Mouse (Mus musculus) adrenal gland, postnatal 4 days (tissue): ENCODE measurements at regions not wholly inside any gene's neighbourhood (a gene's known extent, or its start where the extent isn't known, plus 50 kb on each side); places are given as distances from the start of the nearest gene placed in this dataset.

Source experiments
- DNase-seq, 2 experiments: peaks; one replicate each; pipeline ENCODE4 v3.0.0; 2021 to 2022; ENCODE audit warnings: low spot score in 2 of 2, mixed read lengths in 2 of 2

- no peak for DNase-seq
Observed at GRCm38 (mm10) chr10:37473086-37473485, 334.4 kb upstream of the Marcks start.

- DNase-seq: no peak
Observed at GRCm38 (mm10) chr10:37457384-37457783, 318.7 kb upstream of the Marcks start.

- DNase-seq: no peak
Observed at GRCm38 (mm10) chr10:37449894-37450293, 311.2 kb upstream of the Marcks start.

- no peak for DNase-seq
Observed at GRCm38 (mm10) chr10:37447333-37448204, 308.8 kb upstream of the Marcks start.

- no peak for DNase-seq
Observed at GRCm38 (mm10) chr10:37439863-37440613, 301.3 kb upstream of the Marcks start.

- no peak for DNase-seq
Observed at GRCm38 (mm10) chr10:37438312-37438711, 299.6 kb upstream of the Marcks start.

GRCm38 (mm10) chr10:37436849-37437248 is 298.1 kb upstream of the Marcks start:
- DNase-seq: no peak

GRCm38 (mm10) chr10:37434229-37434628 is 295.5 kb upstream of the Marcks start:
- DNase-seq: no peak

GRCm38 (mm10) chr10:37423047-37423446 is 284.3 kb upstream of the Marcks start:
- DNase-seq: no peak

- DNase-seq: no peak
Observed at GRCm38 (mm10) chr10:37422612-37423011, 283.9 kb upstream of the Marcks start.

GRCm38 (mm10) chr10:37416321-37416720 is 277.6 kb upstream of the Marcks start:
- no peak for DNase-seq

GRCm38 (mm10) chr10:37412401-37412800 is 273.7 kb upstream of the Marcks start:
- no peak for DNase-seq

GRCm38 (mm10) chr10:37409749-37410148 is 271.0 kb upstream of the Marcks start:
- no peak for DNase-seq

- no peak for DNase-seq
Observed at GRCm38 (mm10) chr10:37407487-37407886, 268.8 kb upstream of the Marcks start.

GRCm38 (mm10) chr10:37404933-37405332 is 266.2 kb upstream of the Marcks start:
- DNase-seq: no peak

- DNase-seq: no peak
Observed at GRCm38 (mm10) chr10:37404407-37404806, 265.7 kb upstream of the Marcks start.

GRCm38 (mm10) chr10:37402376-37402775 is 263.7 kb upstream of the Marcks start:
- DNase-seq: no peak

- DNase-seq: no peak
Observed at GRCm38 (mm10) chr10:37400991-37401390, 262.3 kb upstream of the Marcks start.

GRCm38 (mm10) chr10:37400379-37400778 is 261.7 kb upstream of the Marcks start:
- no peak for DNase-seq

GRCm38 (mm10) chr10:37397271-37397991 is 258.7 kb upstream of the Marcks start:
- peak; percentile 6 to 9 for DNase-seq

GRCm38 (mm10) chr10:37390011-37390410 is 251.3 kb upstream of the Marcks start:
- no peak for DNase-seq

- DNase-seq: no peak
Observed at GRCm38 (mm10) chr10:37386216-37386615, 247.5 kb upstream of the Marcks start.
